Mouse (Mus musculus) stomach, embryonic 14.5 days (tissue): Measurements from ENCODE around the gene Mafb. TPM values are rescaled to one million over a fixed set of nuclear protein-coding genes. Genes with fewer than 3 reads are reported as not detected.

Experiments
- ATAC-seq: fragments of 200-750 bp; cut with Nextera tagmentation; 2 replicates; pipeline ENCODE4 v1.8.0; 2017; ENCODE audit warnings: low read depth, moderate TSS enrichment; ENCODE audit not compliant: insufficient number of reproducible peaks, insufficient read depth, low FRiP score
- H3K27ac ChIP-seq: fragments of 300-500 bp; sonication (generic); 2 replicates; pipeline ENCODE4 v1.5.1; 2014; ENCODE audit warnings: mild to moderate bottlenecking, low read length, moderate library complexity, mixed read lengths
- H3K27me3 ChIP-seq: fragments of 300-500 bp; sonication (generic); 2 replicates; pipeline ENCODE4 v1.6.1; 2014; ENCODE audit warnings: low read length, control low read depth, mixed read lengths; ENCODE audit not compliant: control insufficient read depth, insufficient read depth
- H3K36me3 ChIP-seq: fragments of 300-500 bp; sonication (generic); 2 replicates; pipeline ENCODE4 v1.6.1; 2014; ENCODE audit warnings: mild to moderate bottlenecking, control low read depth, low read length, moderate library complexity, mixed read lengths; ENCODE audit not compliant: control insufficient read depth, insufficient read depth
- H3K4me1 ChIP-seq: fragments of 300-500 bp; sonication (generic); 2 replicates; pipeline ENCODE4 v1.6.1; 2014; ENCODE audit warnings: low read length, control low read depth, mixed read lengths; ENCODE audit not compliant: control insufficient read depth, insufficient read depth
- H3K4me2 ChIP-seq: fragments of 300-500 bp; sonication (generic); replicated peaks from 2 replicates; pipeline ENCODE4 v1.6.1; 2014; ENCODE audit warnings: low read depth, low read length, control low read depth
- H3K4me3 ChIP-seq: fragments of 300-500 bp; sonication (generic); 2 replicates; pipeline ENCODE4 v1.5.1; 2014; ENCODE audit warnings: low read depth, low read length, control low read depth
- H3K9ac ChIP-seq: fragments of 300-500 bp; sonication (generic); replicated peaks from 2 replicates; pipeline ENCODE4 v1.6.1; 2014; ENCODE audit warnings: low read depth, mild to moderate bottlenecking, control low read depth, low read length, moderate library complexity, mixed read lengths
- H3K9me3 ChIP-seq: fragments of 300-500 bp; sonication (generic); 2 replicates; pipeline ENCODE4 v1.6.1; 2016; ENCODE audit warnings: low read depth, low read length, control low read depth; ENCODE audit not compliant: control insufficient read depth
- WGBS: fragments of 180-500 bp; shearing (Covaris S2); extraction: QIAGEN DNeasy Blood & Tissue Kit; methylation state at CpG from one replicate; pipeline ENCODE4 v1.1.7; 2014; 5-methylcytosine and 5-hydroxymethylcytosine counted together
- polyA plus RNA-seq: library from polyadenylated mRNA; unstranded; fragments of >200 nt; fragmentation: Nextera tagmentation; extraction: Ambion mirVana; gene quantifications from 2 replicates; pipeline ENCODE4 v1.2.1, GENCODE M21; 2014

The Mafb gene
- polyA plus RNA-seq, 1 experiment from 2014 or later = 4.7 TPM

DNA sequence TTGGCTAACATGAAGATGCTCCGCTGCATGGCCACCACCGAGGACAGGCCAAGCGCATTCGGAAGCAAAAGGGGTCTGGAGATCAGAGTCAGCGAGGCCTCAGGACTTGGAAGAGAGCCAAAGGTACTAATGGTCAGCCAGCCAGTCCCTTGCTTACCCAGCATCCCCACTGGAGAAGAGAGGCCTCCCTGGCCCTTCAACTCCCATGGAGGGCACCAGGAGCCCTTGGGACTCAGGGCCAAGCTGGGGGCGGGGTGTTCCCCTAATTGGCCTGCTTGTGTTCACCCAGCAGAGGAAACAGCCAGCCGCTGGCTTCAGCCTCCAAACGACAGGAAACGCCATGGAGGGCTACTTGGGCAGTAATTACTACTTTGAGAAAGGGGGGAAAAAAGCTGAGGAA is 38.0 kb downstream of the Mafb start:
- Histone ChIP-seq H3K9ac (no peak overlapping the region), H3K27me3 (no peaks in the 10 kb centered on the region), H3K4me2 (no peak overlapping the region), H3K27ac (no peak overlapping the region), H3K4me1 (no peaks in the 10 kb centered on the region), H3K4me3 (no peak overlapping the region), H3K36me3 (no peaks in the 10 kb centered on the region), H3K9me3 (no peaks in the 10 kb centered on the region)
- WGBS = 51% methylated on average over 9 of the region's 9 CpGs
- no peak for ATAC-seq

DNA sequence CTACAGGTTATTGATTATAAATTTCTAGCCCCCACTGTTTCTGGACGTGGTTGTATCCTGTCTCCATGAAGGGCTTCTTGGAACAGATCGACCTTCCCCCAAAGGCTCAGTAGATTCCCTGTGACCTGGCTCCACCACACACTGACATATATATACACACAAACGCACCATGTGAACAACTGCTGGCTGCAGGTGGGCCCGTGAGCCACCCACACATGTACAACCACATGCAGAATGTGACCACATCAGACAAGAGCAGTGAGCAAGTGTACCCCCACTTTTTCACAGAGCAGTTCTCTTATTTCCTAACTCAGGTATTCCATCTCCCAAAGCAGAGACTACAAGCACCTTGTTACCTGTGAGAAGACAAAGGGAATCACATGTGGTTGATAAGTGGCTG is 39.1 kb downstream of the Mafb start:
- no peak for ATAC-seq
- Histone ChIP-seq H3K27ac (no peak overlapping the region), H3K9me3 (no peaks in the 10 kb centered on the region), H3K4me1 (no peaks in the 10 kb centered on the region), H3K27me3 (no peaks in the 10 kb centered on the region), H3K4me3 (no peak overlapping the region), H3K4me2 (no peak overlapping the region), H3K36me3 (no peaks in the 10 kb centered on the region), H3K9ac (no peak overlapping the region)
- 74% methylated on average over 4 of the region's 4 CpGs for WGBS

DNA sequence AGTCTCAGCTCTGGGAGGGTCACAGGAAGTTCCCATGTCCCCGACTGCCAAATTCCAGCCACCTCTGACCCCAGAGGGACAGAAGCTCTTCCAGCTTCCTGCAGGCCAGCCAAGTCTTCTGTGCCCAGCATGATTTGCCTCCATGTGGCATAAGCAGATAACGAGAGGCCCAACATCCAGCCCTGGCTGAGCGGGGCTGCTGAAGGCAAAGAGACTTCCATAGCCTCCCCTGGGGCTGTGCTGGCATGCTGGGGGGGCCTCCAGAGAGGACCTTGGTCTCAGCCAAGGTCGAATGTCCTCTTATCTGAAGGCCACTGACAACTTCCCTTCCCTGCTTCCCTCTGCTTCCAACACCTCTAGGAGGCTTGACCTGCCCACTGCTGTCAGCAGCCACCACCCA is 39.7 kb downstream of the Mafb start:
- WGBS = 37% methylated on average over 4 of the region's 4 CpGs

DNA sequence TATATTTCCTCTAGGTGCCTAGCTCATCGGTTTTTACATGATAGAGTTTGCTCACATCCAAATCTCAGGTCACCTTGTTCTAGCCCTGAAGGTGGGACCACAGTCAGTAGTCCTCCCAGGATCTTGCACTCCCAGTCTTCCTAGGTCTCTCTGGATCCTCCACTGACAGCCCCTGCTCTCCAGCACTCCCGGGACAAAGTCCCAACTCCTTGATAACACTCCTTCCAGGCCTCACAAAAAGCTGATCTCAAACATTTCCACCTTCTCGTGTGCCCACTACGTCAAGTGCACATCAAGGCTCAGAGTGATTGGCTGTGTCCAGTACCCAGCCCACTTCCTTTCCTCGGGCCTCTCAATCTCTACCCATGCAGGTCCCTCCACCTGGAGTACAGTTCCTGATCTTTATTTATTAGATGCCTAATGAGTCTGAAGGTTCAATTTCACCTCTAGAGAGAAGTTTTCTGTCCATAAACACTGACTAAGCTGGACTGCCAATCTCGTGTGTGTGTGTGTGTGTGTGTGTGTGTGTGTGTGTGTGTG is 41.7 kb downstream of the Mafb start:
- WGBS = 77% methylated on average over 6 of the region's 6 CpGs
- Histone ChIP-seq H3K9me3 (no peaks in the 10 kb centered on the region), H3K4me1 (no peaks in the 10 kb centered on the region), H3K4me2 (no peak overlapping the region), H3K27ac (no peak overlapping the region), H3K4me3 (no peak overlapping the region), H3K36me3 (no peaks in the 10 kb centered on the region), H3K9ac (no peak overlapping the region), H3K27me3 (no peaks in the 10 kb centered on the region)
- ATAC-seq = no peak

More for the DNA sequence above, 39.7 kb downstream of the Mafb start:
- no peaks in the 10 kb centered on the region for H3K4me1 ChIP-seq
- ATAC-seq = no peak; the same call in 1 of the 2 replicates
- no peak overlapping the region for H3K4me2 ChIP-seq
- no peaks in the 10 kb centered on the region for H3K27me3 ChIP-seq
- H3K9ac ChIP-seq = no peak overlapping the region
- H3K36me3 ChIP-seq = no peaks in the 10 kb centered on the region
- no peaks in the 10 kb centered on the region for H3K9me3 ChIP-seq
- no peak overlapping the region for H3K27ac ChIP-seq
- no peak overlapping the region for H3K4me3 ChIP-seq

DNA sequence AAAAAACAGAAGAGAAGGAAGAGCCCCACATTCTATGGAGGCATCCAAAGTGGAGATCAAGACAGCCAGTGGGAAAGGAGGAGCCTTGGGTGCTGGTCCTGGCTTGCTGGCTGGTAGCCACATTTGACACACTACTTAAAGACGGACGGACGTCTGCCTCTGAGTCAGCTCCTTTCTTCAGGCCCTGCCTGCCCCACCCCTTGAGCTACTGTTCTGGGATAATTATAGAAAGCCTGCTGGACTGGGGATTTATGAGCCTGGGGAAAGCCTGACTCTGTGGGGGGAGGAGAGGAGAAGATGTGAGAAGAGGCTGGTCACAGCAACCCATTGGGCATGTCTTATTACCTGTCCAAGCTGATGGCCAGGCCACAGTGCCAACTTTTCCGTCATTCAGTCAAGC is 45.0 kb downstream of the Mafb start:
- Histone ChIP-seq H3K27ac (no peak overlapping the region), H3K9me3 (no peaks in the 10 kb centered on the region), H3K27me3 (no peaks in the 10 kb centered on the region), H3K9ac (no peak overlapping the region), H3K4me2 (no peak overlapping the region), H3K4me3 (no peak overlapping the region), H3K4me1 (no peaks in the 10 kb centered on the region), H3K36me3 (no peaks in the 10 kb centered on the region)
- ATAC-seq = 0 out of 2 replicates have a peak, but pooled peaks have one; percentile 18
- 47% methylated on average over 4 of the region's 4 CpGs for WGBS

DNA sequence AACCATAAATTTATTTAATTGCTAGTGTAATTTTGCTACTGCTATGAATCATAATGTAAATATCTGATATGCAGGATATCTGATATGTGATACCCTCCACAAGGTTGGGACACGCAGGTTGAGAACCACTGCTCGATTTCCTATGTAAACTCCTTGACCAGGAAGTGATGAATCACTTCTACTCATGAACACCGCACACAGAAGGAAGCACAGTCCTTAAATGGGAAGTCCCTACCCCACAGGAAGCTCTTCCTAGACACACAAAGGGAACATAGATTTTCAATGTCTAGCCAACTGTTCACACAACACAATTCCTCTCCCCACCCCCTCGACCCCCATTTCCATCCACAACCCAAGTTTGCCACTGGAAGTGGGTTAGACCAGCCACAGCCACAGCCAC is 48.6 kb downstream of the Mafb start:
- Histone ChIP-seq H3K4me2 (no peak overlapping the region), H3K9me3 (no peaks in the 10 kb centered on the region), H3K27ac (no peak overlapping the region), H3K4me3 (no peak overlapping the region), H3K36me3 (no peaks in the 10 kb centered on the region), H3K4me1 (no peaks in the 10 kb centered on the region), H3K9ac (no peak overlapping the region), H3K27me3 (no peaks in the 10 kb centered on the region)
- WGBS = 47% methylated on average over 4 of the region's 4 CpGs
- ATAC-seq = no peak

Other genes with a start within 250 kb of the Mafb start
- gene Gm826, start 32.9 kb downstream of the Mafb start, polyA plus RNA-seq = not detected in 2 replicates